Mouse (Mus musculus) adrenal gland, adult (tissue): ENCODE data around the gene Ttc30a1.
"Not testable (repeated sequence)": the region's sequence is repeated elsewhere in the genome, so short reads cannot be mapped to it uniquely, and the experiment has no call there.

Experiments used
- DNase-seq, 2 experiments: peaks; one replicate each; pipeline ENCODE4 v3.0.0; 2022 to 2023; ENCODE audit warnings: low spot score in 1 of 2; ENCODE audit not compliant: inconsistent age in 2 of 2

Gene Ttc30a1

DNA sequence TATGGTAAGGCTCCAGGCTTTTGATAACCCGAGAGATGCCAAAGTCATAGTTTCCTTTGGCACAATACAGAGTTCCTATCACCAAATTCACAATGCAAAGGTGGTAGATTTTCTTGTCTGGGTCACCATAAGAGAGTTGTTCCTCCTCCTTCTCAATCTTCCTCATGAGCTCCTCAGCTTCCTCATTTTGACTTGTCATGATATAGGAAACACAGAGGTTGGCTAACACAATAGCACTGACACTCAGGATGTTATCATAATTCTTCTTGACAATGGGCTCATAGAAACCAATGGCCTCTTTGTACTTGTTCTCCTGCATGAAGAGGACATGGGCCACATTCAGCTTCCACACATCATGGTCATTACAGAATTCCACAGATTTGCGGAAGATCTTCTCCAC, 45.1 kb downstream of the Ttc30a1 start:
- DNase-seq, result not testable (repeated sequence)

- peak; percentile 21 to 66 for DNase-seq
These were observed 48.2 kb downstream of the Ttc30a1 start for GRCm38 (mm10) chr2:75933541-75933940.

DNA sequence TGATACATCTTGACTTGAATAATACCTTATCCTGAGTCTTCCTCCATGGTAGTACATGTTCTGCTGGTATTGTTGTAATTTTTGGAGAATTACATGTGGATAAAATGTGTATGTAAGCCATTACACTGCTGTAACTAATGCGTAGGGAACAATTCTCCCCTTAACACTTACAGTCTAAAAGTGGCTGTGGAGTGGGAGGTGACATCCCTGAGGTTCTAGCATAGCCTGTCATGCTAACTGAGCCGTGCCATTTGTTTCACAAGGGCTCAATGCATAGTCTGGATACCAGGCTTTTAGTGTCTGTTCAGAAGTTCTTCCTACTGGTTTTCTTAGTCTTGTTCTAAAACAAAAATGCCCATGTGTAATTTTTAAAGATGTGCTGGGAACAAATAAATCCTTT, 50.8 kb downstream of the Ttc30a1 start:
- no peak for DNase-seq

GRCm38 (mm10) chr2:75929786-75930444, 51.9 kb downstream of the Ttc30a1 start:
- no peak for DNase-seq

GRCm38 (mm10) chr2:75929141-75929540, 52.6 kb downstream of the Ttc30a1 start:
- DNase-seq, result no peak
